Mouse (Mus musculus): Measurements from ENCODE around the gene Slc47a1. TPM values are rescaled to one million over a fixed set of nuclear protein-coding genes. Genes with fewer than 3 reads are reported as not detected.
"Not testable (repeated sequence)": the region's sequence is repeated elsewhere in the genome, so short reads cannot be mapped to it uniquely, and the experiment has no call there.

The Slc47a1 gene
- polyA plus RNA-seq (2015; fragmentation: Nextera tagmentation; extraction: Ambion mirVana), result 2.9 and 3.0 TPM in 2 replicates

DNA sequence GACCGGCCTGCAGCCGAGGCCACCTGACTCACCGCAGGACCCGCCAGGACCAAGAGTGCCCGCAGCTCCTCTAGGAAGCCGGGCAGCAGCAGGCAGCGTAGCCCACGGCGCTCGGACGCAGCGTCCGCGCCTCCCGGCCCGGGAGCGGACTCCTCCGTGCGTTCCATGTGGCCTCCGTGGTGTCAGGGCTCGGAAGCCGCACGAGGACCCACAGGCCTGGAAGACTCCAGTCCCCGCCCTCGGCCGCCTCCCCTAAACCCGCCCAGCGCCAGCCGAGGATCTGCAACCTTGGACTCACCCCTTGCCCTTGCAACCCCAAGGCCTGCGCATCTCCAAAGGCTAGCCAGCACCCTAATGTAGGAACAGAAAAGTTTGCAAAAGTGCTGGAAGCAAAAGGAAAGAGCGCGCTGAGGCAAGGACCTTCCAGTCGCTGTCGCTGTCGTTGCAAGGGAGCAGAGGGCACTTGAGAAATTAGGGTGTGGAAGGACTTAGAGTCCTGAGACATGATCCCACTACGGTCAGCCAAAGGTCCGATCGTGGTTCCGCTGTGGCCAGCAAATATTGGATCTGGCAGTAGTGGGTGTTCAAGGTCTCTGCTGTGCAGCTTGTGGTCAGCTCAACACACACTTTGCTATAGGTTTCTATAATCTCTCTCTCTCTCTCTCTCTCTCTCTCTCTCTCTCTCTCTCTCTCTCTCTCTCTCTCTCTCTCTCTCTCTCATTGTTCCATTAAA is at the start of gene Slc47a1:
Gene Slc47a1 (minus strand): TSS at position 465 of the 733 bp plus-strand sequence.
- TF ChIP-seq EP300 (IDR thresholded peaks at IDR 0.05) (no peak), CTCF (IDR thresholded peaks at IDR 0.05) (no peak)
- Histone ChIP-seq H3K27me3 (replicated peaks; ENCODE audit: insufficient read depth, low read length) (0 out of 2 replicates have a peak, but pooled peaks cover 14% of the 10 kb centered on the region), H3K4me1 (ENCODE audit: insufficient read depth, low read depth, low read length) (no peaks in the 10 kb centered on the region), H3K27ac (ENCODE audit: low read length) (no peak within 1 kb of the TSS), H3K9ac (replicated peaks; ENCODE audit: low read depth) (no peak within 1 kb of the TSS), H3K9me3 (ENCODE audit: low read length) (no peaks in the 10 kb centered on the region), H3K4me2 (replicated peaks; ENCODE audit: low read depth, low read length) (peak within 1 kb of the TSS; percentile 47), H3K4me3 (ENCODE audit: low read depth, low read length) (peak within 1 kb of the TSS; percentile 20; the same call in 1 of the 2 replicates), H3K36me3 (ENCODE audit: insufficient read depth, low read length) (no peaks in the 10 kb centered on the region)
- WGBS, result 10% methylated on average over 35 of the region's 39 CpGs
- peak; percentile 32 for DNase-seq (ENCODE audit: low spot score)
- ATAC-seq, result peak; percentile 62

DNA sequence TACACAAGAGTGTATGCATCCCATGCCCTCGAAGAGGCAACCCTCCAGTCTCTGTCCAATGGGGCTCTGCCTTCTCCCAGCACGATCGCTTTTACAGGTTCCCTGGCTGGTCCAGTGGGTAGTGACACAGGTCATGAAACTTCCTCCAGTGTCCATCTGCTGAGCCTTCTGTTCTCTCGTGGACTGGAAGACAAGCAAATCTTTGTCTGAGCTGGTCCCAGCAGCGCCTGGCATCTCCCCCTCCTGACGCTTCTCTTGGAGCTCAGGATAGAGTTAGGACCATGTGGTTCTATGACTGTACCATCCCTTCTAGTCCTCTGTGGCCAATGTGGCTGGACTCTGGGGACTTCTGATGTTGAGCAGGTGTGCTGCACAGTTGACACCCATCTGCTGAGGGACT is 41.1 kb upstream of the Slc47a1 start:
- DNase-seq (ENCODE audit: low spot score) (no peak), ATAC-seq (no peak)
- no peak for TF ChIP-seq EP300 (IDR thresholded peaks at IDR 0.05)
- TF ChIP-seq CTCF (IDR thresholded peaks at IDR 0.05), result no peak
- no peaks in the 10 kb centered on the region for H3K9me3 ChIP-seq (ENCODE audit: low read length)
- H3K9ac ChIP-seq (replicated peaks; ENCODE audit: low read depth), result no peak overlapping the region
- no peak overlapping the region for H3K4me3 ChIP-seq (ENCODE audit: low read depth, low read length)
- H3K36me3 ChIP-seq (ENCODE audit: insufficient read depth, low read length), result no peaks in the 10 kb centered on the region
- H3K27ac ChIP-seq (ENCODE audit: low read length), result no peak overlapping the region
- H3K27me3 ChIP-seq (replicated peaks; ENCODE audit: insufficient read depth, low read length), result no peaks in the 10 kb centered on the region
- H3K4me2 ChIP-seq (replicated peaks; ENCODE audit: low read depth, low read length), result no peak overlapping the region
- 81% methylated on average over 6 of the region's 6 CpGs for WGBS
- no peaks in the 10 kb centered on the region for H3K4me1 ChIP-seq (ENCODE audit: insufficient read depth, low read depth, low read length)

DNA sequence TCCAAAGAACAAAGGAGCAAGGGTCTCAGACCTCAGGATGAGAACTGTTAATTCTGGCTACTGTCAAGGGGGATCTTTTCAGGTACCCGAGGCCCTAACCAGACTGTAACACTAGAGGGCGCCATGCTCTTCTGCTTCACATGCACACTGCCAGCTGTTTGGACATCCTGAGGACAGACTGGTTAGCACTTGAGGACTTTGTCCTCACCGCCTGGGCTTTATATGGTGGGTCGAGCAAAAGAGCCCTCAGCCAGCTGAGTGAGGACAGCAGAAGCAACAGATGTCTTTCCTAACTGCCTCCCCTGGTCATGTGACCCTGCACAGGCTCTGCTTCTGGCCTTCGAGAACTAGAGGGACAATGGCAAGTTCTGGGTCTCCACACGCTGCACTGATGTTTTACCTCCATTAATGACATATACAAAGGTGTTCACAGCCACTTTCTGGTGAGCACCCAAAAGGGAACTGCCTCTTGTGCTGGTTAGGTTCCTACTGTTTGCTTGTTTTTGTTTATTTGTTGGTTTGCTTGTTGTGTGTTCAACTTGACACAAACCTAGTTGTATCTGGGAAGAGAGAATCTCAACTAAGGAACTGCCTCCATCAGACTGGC is 39.9 kb upstream of the Slc47a1 start:
- H3K4me3 ChIP-seq (ENCODE audit: low read depth, low read length), result no peak overlapping the region
- TF ChIP-seq EP300 (IDR thresholded peaks at IDR 0.05) (no peak), CTCF (IDR thresholded peaks at IDR 0.05) (peak; percentile 98)
- 17% methylated on average over 6 of the region's 6 CpGs for WGBS
- ATAC-seq, result peak; percentile 93
- H3K36me3 ChIP-seq (ENCODE audit: insufficient read depth, low read length), result no peaks in the 10 kb centered on the region
- no peak overlapping the region for H3K4me2 ChIP-seq (replicated peaks; ENCODE audit: low read depth, low read length)
- DNase-seq (ENCODE audit: low spot score), result peak; percentile 92
- no peak overlapping the region for H3K9ac ChIP-seq (replicated peaks; ENCODE audit: low read depth)
- no peaks in the 10 kb centered on the region for H3K4me1 ChIP-seq (ENCODE audit: insufficient read depth, low read depth, low read length)
- no peaks in the 10 kb centered on the region for H3K9me3 ChIP-seq (ENCODE audit: low read length)
- H3K27me3 ChIP-seq (replicated peaks; ENCODE audit: insufficient read depth, low read length), result no peaks in the 10 kb centered on the region
- H3K27ac ChIP-seq (ENCODE audit: low read length), result no peak overlapping the region

DNA sequence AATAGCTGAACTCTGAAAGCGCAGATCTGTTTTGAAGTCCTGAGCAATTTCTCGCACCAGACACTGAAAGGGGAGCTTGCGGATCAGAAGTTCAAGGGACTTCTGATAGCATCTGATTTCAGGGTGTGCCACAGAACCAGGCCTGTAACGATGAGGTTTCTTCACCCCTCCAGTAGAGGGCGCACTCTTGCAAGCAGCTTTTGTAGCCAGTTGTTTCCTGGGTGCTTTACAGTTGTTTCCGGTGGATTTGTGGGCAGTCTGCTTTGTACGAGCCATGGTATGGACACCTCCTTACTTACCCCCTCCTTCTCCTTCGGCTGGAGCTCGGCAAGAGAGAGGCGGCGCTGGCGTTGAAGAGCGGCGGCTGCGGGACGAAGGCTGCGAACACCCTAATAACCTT is 38.4 kb upstream of the Slc47a1 start:
- peak; percentile 69 for TF ChIP-seq CTCF (IDR thresholded peaks at IDR 0.05)
- not testable (repeated sequence) for ATAC-seq; H3K9me3 ChIP-seq (ENCODE audit: low read length); H3K4me2 ChIP-seq (replicated peaks; ENCODE audit: low read depth, low read length); H3K27me3 ChIP-seq (replicated peaks; ENCODE audit: insufficient read depth, low read length); H3K9ac ChIP-seq (replicated peaks; ENCODE audit: low read depth); H3K36me3 ChIP-seq (ENCODE audit: insufficient read depth, low read length); H3K27ac ChIP-seq (ENCODE audit: low read length); H3K4me1 ChIP-seq (ENCODE audit: insufficient read depth, low read depth, low read length); H3K4me3 ChIP-seq (ENCODE audit: low read depth, low read length)
- peak; percentile 7 for DNase-seq (ENCODE audit: low spot score)
- 81% methylated on average over 17 of the region's 17 CpGs for WGBS

DNA sequence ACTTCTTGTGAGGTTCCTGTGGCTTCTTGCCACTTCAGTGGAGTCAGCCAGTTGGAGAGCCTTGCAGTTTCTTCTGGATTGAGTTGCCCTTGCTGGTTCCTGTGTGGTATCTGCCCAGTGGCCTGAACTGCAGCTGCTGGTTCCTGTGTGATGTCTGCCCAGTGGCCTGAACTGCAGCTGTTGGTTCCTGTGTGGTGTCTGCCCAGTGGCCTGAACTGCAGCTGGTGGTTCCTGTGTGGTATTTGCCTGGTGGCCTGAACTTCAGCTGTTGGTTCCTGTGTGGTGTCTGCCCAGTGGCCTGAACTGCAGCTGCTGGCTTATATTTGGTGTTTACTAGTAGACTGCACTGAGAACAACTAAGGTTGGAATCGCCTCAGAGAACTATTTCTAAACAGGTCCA is 37.3 kb upstream of the Slc47a1 start:
- Histone ChIP-seq H3K36me3 (ENCODE audit: insufficient read depth, low read length) (no peaks in the 10 kb centered on the region), H3K27ac (ENCODE audit: low read length) (no peak overlapping the region), H3K4me3 (ENCODE audit: low read depth, low read length) (no peak overlapping the region), H3K4me2 (replicated peaks; ENCODE audit: low read depth, low read length) (no peak overlapping the region), H3K9me3 (ENCODE audit: low read length) (no peaks in the 10 kb centered on the region), H3K4me1 (ENCODE audit: insufficient read depth, low read depth, low read length) (no peaks in the 10 kb centered on the region), H3K27me3 (replicated peaks; ENCODE audit: insufficient read depth, low read length) (no peaks in the 10 kb centered on the region), H3K9ac (replicated peaks; ENCODE audit: low read depth) (no peak overlapping the region)
- DNase-seq (ENCODE audit: low spot score) (peak; percentile 3), ATAC-seq (no peak)
- no peak for TF ChIP-seq CTCF (IDR thresholded peaks at IDR 0.05)
- TF ChIP-seq EP300 (IDR thresholded peaks at IDR 0.05), result no peak
- WGBS, result 83% methylated on average over 1 of the region's 1 CpGs

DNA sequence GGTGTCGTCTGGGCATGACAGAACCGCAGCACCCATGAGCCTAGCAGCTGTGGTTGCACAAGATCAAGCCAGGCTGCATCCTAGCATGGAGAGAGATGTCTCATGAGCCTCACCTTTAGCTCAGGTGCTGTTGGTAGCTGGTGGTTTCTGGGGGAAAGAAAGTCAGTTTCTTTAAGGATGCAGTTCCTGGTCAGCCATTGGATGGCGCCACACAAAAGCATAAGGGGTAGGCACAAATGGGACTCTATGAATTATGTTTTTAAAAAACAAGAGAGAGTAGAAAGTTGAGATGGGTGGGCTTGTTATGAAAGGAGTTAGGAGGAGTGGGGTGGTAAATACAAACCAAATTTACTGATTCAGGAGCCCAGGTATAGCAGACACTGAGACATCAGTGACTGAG is 36.4 kb upstream of the Slc47a1 start:
- Histone ChIP-seq H3K9ac (replicated peaks; ENCODE audit: low read depth) (no peak overlapping the region), H3K36me3 (ENCODE audit: insufficient read depth, low read length) (no peaks in the 10 kb centered on the region), H3K27me3 (replicated peaks; ENCODE audit: insufficient read depth, low read length) (no peaks in the 10 kb centered on the region), H3K27ac (ENCODE audit: low read length) (no peak overlapping the region), H3K9me3 (ENCODE audit: low read length) (no peaks in the 10 kb centered on the region), H3K4me3 (ENCODE audit: low read depth, low read length) (no peak overlapping the region), H3K4me1 (ENCODE audit: insufficient read depth, low read depth, low read length) (no peaks in the 10 kb centered on the region), H3K4me2 (replicated peaks; ENCODE audit: low read depth, low read length) (no peak overlapping the region)
- WGBS, result 78% methylated on average over 3 of the region's 3 CpGs
- ATAC-seq (no peak), DNase-seq (ENCODE audit: low spot score) (no peak)
- TF ChIP-seq EP300 (IDR thresholded peaks at IDR 0.05) (no peak), CTCF (IDR thresholded peaks at IDR 0.05) (peak; percentile 47)
